Mouse (Mus musculus): ENCODE measurements around the gene Srrd. TPM values are rescaled to one million over a fixed set of nuclear protein-coding genes. Genes with fewer than 3 reads are reported as not detected.

The Srrd gene
- polyA plus RNA-seq (2014; fragmentation: Illumina TruSeq; extraction: RNeasy Lipid Tissue Mini Kit (QIAGEN cat#74804); ENCODE audit: low read depth, low replicate concordance) = 5.8 TPM

GRCm38 (mm10) chr5:112342463-112343204 is at the start of gene Srrd, which contains the start of gene Hps4:
TSS of gene Srrd (minus strand) at chr5:112343040.
TSS of gene Hps4 (plus strand) at chr5:112343083.

GRCm38 (mm10) chr5:112355910-112356309 is 13.1 kb upstream of the Srrd start, which contains the start of gene Gm6583:
TSS of gene Gm6583 (minus strand) at chr5:112356033.

GRCm38 (mm10) chr5:112325546-112326445 is 17.0 kb downstream of the Srrd start, which contains the start of gene Tfip11:
TSS of gene Tfip11 (plus strand) at chr5:112326358.

Other genes starting within 250 kb of the Srrd start
- not detected for gene Cryba4, start 90.5 kb downstream of the Srrd start, polyA plus RNA-seq (2014; fragmentation: Illumina TruSeq; extraction: RNeasy Lipid Tissue Mini Kit (QIAGEN cat#74804); ENCODE audit: low read depth, low replicate concordance)
- not detected for gene Crybb1, start 87.2 kb downstream of the Srrd start, polyA plus RNA-seq (2014; fragmentation: Illumina TruSeq; extraction: RNeasy Lipid Tissue Mini Kit (QIAGEN cat#74804); ENCODE audit: low read depth, low replicate concordance)
- 1.6 TPM for gene Tpst2, start 66.3 kb downstream of the Srrd start, polyA plus RNA-seq (2014; fragmentation: Illumina TruSeq; extraction: RNeasy Lipid Tissue Mini Kit (QIAGEN cat#74804); ENCODE audit: low read depth, low replicate concordance)
- 16.1 TPM for gene Tfip11, start 16.7 kb downstream of the Srrd start, polyA plus RNA-seq (2014; fragmentation: Illumina TruSeq; extraction: RNeasy Lipid Tissue Mini Kit (QIAGEN cat#74804); ENCODE audit: low read depth, low replicate concordance)
- 71.4 TPM for gene Hps4, start within 50 bp of the Srrd start, polyA plus RNA-seq (2014; fragmentation: Illumina TruSeq; extraction: RNeasy Lipid Tissue Mini Kit (QIAGEN cat#74804); ENCODE audit: low read depth, low replicate concordance)
- gene Gm6583, start 13.0 kb upstream of the Srrd start, polyA plus RNA-seq (2014; fragmentation: Illumina TruSeq; extraction: RNeasy Lipid Tissue Mini Kit (QIAGEN cat#74804); ENCODE audit: low read depth, low replicate concordance) = 1.6 TPM
- gene Asphd2, start 51.8 kb upstream of the Srrd start, polyA plus RNA-seq (2014; fragmentation: Illumina TruSeq; extraction: RNeasy Lipid Tissue Mini Kit (QIAGEN cat#74804); ENCODE audit: low read depth, low replicate concordance) = not detected
- gene Gm6588, start 106.4 kb upstream of the Srrd start, polyA plus RNA-seq (2014; fragmentation: Illumina TruSeq; extraction: RNeasy Lipid Tissue Mini Kit (QIAGEN cat#74804); ENCODE audit: low read depth, low replicate concordance) = 13.0 TPM
- gene Sez6l, start 234.1 kb upstream of the Srrd start, polyA plus RNA-seq (2014; fragmentation: Illumina TruSeq; extraction: RNeasy Lipid Tissue Mini Kit (QIAGEN cat#74804); ENCODE audit: low read depth, low replicate concordance) = 0.59 TPM